Mouse (Mus musculus) CD4-positive, CD25-positive, alpha-beta regulatory T cell, adult 4 months (primary cell): ENCODE data around the gene Smpd2. TPM values are rescaled to one million over a fixed set of nuclear protein-coding genes. Genes with fewer than 3 reads are reported as not detected.

Experiments
- ATAC-seq: one replicate; pipeline ENCODE4 v1.8.0; 2017
- polyA plus RNA-seq, 2 experiments: library from polyadenylated mRNA; unstranded; fragments of 100-300 nt; shearing (Covaris generic); gene quantifications; one replicate each; pipeline ENCODE4 v1.2.1; 2017

Gene Smpd2
- 10 to 100 TPM; 34.8 to 42.2 TPM for polyA plus RNA-seq

DNA sequence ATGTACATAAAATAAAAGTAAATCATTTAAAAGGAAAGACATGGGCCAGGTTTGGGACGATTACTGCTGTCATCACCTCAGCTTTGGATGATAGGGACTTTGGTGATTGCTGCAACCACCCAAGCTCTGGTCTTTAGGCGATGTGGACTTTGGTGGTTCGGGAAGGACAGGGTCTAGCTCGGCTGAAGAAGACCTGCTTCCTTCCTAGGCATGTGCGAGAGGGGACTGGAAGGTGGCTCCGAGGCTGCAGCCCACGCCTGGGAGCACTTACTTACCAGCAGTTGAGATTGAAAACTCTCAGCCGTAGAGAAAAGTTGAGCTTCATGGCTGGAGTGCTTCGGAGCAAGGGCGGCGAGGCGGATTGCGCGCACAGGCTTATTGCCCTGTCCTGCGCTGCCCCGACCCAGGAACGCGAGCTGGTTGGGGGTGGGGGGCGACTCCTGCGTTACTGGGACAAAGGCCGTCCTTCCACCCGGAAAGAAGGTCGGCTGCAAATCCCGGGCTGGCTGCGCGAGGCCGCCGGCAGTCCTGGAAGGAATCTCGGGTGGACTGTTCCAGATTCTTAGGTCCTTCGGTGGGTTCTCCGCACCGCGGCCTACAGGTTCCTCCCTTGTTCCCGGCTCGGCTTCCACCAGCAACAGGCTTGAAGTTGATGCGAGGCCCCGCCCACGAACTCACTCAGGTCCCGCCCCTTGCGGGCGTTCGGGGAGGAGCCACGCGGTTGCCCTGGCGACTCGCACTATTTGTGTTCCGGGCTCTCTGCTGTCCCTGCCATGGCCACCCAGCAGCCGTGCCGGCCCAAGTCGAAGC is at the start of gene Smpd2, which contains the start of gene Ppil6:
Gene Smpd2 (minus strand): TSS at position 662 of the 810 bp plus-strand sequence.
Gene Ppil6 (plus strand): TSS at position 732 of the 810 bp plus-strand sequence.
- ATAC-seq, result peak; percentile 95

DNA sequence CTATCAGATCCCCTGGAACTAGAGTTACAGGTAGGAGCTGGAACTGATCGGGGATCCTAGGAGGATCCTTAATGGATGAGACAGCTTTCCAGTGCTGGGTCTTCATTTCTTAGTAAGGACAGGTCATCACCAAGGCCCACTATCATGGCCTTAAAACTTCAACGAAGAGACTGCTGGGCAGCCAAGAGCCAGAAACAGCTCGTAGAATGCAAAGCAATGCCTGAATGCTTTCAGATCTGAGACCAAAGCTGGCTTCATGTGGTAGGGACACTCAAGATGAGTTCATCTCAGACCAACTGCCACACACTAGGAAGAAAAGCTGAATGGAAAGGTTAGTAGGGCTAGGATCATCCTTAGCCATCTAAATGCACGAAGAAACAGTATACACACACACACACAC is 48.8 kb upstream of the Smpd2 start:
- no peak for ATAC-seq

DNA sequence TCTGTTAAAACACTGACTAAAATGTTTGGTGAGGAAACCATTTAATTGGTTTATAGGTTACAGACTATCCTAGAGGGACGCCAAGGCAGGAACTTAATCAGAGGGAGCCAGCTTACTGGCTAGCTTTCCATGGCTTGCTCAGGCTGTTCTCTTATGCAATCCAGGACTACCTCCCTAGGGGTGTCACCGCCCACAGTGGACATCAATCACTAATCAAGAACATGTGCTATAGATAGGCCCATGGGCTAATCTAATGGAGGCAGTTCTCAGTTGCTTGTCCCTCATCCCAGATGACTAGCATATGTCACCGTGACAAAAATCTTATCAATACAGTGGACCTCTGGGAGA is 47.8 kb upstream of the Smpd2 start:
- ATAC-seq, result no peak

DNA sequence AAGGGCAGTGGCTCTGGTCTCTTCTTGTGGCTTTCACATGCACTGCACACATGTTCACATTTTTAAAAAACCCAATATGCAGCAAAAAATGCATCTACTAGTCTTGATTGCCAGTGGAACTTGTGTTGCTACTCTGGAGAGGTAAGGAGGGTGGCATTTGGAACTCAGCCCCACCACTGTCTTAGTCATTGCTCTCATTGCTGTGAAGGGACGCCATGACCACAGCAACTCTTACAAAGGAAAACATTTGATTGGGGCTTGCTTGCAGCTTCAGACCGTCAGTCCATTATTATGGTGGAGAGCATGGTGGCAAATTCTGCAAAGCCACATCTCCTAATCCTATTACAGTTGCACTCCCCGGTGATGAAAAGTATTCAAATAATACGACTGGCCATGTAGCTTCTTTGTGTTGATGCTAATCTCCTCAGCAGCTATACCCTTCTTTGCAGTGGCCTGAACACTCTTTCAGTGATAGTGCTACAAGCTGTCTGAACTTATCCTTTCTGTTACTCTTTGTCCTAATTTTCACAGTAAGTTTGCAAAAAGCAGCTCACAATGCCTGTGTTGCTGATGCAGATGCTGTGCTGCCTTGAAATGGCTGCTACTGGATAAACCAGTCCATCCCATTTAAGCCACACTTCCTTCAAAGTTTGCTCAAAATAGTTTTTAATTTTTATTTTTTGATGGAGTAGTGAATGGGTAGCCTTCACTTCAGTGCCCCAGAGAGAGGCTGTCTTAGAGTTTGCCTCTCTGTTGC is 47.2 kb upstream of the Smpd2 start:
- no peak for ATAC-seq

DNA sequence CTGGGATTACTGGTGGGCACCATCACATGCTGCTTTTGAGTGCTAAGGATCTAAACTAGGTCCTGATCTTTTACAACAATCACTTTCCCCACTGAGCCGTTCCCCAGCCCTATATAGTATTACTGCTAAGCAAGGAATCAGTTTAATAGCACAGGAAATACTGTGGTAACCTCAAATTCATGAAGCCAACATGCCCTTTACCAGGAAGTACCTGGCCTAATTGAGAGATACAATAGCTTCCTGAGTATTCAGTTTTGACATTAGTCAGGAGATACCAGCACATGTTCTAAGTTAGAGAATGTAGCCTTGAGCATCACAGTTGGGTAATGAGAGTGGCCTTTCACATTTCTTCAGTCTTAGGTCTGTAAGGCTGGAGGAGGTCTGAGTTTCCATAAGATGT is 46.5 kb upstream of the Smpd2 start:
- peak; percentile 89 for ATAC-seq

DNA sequence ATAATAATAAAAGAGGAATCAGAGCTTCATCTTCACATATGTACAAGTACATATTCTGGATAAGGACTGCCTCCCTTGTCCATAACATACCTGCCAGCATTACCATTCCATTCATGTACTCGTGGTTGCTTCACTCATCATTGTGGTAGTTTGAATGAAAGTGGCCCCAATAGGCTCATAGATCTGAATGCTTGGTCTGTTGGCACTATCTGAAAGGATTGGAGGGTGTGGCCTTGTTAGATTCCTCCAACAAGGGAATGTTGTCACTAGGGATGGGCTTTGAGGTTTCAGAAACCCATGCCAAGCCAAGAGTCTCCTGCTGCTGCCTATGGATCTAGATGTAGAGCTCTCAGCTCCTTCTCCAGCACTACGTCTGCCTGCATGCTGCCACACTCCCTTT is 45.8 kb upstream of the Smpd2 start:
- no peak for ATAC-seq

DNA sequence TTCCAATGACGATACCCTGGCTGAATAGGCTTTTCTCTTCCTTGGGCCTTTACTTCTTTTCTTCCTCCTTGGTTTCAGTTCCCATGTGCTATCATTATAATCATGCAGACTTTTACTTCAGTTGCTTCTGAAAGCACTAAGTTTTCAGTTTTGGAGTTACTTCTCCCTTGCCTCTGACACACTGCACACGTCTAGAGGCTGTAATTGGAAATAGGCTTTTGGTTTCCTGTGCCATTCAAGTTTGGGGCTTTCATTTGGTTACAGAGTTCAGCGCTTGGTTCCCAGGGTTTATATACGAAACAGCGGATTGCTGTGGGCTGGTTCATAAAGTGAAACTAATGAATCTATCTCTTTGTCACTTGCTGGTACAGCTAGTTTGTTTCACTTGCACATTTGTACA is 39.8 kb upstream of the Smpd2 start:
- peak; percentile 84 for ATAC-seq

DNA sequence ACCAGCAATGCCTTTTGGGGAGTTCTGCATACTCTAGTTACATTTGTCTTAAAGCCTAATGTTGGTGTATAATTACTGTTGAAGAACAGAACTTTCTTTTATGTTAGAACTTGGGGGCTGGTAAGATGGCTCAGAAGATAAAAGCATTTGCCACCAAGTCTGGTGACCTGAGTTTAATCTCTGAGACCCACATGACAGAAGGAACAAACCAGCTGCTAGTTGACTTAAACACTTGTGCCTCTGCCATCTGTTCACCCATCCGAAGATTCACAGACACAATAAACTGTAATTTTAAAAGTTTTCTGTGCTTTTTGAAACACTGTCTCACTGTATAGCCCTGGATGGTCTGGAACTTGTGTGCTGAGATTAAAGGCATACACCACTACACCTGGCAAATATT is 35.5 kb upstream of the Smpd2 start:
- no peak for ATAC-seq

DNA sequence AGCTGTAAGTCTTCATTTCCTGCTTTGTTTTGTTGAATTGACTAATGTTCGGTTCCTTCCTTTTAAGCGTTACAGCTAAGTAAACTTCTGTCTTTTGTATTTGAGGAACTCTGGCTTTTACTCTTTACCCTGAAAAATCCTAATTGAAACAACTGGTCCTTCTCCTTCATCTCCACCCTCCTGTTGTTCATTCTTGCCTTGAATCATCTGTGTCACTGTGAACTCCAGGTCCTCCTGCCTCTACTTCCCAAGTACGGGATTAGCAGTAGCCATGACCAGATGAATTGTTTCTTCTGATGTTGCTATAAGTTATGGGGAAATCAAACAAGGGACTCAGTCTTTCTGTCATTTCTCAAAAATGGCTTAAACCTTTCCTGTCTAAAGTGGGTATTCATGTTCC is 33.2 kb upstream of the Smpd2 start:
- no peak for ATAC-seq

DNA sequence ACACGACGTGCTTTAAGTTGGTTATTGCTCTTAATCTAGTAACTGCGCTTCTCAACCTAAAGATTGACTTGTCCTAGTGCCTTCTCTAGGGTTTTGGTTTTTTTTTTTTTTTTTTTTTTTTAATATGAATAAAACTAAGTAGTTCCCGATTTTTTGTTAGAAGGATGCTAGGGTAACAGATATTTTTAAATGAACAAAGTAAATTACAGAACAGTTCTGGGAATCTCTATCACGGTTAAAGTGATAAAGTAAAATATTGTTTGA is 30.2 kb upstream of the Smpd2 start:
- no peak for ATAC-seq

DNA sequence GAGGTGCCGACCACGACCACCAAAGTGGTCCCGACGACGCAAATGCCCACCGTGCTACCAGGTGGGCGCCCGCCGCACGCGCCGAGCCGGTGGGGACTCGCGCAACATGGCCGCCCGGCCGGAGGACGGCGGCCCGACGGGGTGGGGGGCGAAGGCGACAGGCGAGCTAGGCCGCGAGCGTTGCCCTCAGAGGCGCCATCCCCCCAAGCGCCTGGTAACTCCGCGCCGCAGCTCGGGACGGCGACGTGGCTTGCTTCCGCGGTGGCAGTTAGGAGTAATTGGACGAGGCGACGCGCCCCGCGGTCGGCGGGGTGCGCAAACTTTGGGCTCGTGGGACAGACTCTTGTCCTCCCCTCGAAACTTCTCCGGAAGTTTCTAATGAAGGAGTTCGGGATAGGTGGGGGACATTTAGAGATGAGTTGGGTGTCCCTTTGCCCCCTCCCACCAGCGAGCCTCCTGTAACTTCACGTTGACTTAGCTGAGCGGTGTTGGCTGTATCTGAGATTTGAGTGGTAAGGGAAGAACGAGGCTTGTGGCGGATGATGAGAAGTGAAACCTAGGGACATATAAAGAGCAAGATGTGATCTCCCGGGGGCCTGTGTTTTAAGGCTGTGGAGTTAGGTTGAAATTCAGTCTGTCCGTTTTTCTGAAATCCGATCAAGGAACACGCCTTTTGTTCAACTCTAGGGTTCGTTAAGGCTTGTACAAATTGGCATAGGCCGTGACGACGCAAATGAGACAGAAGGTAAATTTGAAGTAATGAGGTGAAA is 29.7 kb upstream of the Smpd2 start:
- peak; percentile 21 for ATAC-seq

DNA sequence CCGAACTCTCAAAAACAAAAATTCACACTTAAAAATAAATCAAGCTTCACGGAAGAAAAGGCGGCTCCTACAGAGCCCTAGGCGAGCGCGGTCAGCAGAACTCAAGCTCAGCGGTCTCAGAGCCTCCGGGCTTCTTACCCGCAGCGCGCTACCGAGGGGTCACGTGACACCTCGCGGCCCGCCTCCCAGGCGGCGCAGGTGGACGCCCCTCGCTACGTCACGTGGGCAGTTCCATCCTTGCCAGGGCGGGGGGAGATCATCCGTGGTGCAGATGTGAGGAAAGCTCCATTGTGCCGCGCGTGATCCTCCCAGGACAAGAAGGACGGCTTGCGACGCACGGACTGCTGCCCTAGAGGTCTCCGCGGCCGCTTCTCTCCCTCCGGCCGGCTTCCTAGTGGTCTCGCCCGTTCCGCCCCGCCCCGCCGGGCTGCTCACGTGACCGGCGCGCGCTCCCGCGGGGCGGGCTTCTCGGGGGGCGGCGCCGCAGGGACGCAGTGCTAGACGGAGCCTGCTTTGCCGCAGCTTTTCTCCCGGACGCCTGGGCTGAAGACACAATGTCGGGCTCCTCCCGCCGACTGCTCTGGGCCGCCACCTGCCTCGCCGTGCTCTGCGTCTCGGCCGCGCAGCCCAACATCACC is 28.9 kb upstream of the Smpd2 start, which contains the start of gene Cd164:
Gene Cd164 (plus strand): TSS at position 434 of the 638 bp plus-strand sequence.
- peak; percentile 74 for ATAC-seq

DNA sequence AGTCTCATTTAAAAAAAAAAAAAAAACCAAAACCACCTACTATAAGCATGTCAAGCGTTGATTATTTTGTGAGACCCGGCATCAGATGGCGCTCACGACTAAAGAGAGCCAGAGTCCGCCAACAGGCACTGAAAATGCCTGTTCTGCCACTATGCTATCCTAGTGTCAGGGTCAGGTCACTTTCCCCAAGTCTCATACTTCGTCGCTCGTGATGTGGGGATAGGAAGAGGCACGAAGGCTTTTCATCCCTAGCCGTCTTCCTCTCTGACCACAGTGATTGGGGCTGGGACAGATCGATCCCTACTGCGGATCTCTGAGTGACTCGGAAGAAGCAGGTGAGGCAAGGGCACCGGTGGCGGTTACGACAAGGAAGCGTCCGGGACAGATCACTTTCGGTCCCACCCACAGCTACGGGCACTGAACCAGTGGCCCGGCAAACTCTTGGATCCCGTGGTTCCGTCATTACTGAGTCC is 28.4 kb upstream of the Smpd2 start:
- peak; percentile 70 for ATAC-seq

DNA sequence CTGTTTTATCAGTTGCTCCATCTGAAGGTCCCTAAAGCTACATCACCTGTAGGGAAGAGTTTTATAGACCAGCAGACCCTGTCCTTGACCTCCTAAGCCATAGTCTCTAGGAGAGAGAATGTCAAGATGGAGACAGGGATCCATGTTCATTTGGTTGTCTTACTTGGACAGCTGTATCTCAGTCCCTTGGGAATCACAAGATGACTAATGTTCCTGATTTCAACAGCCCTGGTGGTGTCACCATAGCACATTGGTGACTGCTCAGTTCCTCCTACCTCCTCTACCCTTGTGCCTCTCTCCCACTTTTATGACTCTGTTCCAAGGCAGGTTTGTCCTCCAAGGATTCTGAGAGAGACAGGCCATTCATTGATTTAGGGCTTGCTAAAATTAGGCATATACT is 24.8 kb upstream of the Smpd2 start:
- ATAC-seq, result no peak

DNA sequence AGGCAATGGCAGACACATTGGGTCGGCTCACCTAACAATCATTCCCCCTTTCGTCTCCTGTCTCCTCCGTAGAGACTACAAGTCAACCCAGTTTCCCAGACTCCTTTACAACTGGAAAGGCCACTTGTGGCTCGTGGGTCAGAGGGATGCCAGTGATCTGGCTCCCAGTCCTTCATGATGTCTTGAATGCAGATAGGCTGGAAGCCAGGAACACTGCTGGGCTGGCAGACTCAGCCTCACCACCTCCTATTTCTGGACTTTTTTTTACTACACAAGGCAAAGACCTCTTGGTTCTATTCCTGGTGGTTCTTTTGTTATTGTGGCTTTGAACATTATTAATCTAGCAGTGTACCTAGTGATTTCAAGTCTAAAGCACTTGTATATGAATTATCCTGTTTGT is 24.1 kb upstream of the Smpd2 start:
- no peak for ATAC-seq

DNA sequence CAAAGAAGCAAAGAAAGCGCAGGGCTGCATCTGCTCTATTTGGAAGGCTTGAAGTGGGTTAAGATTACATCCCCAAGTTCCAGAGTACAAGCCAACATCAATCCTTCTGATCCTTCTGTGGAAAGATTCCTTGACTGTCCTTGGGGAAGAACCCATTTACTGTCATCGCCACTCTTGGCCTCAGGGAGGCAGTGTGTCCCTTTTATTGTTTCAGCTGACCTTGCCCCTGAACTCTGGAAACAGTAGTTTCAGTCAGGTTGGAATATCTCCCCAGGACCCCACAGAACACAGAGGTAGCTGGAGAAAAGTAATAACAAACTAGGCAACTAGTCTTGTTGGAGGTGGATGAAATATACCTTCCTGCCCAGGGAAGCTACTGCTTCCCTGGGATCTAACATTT is 19.0 kb upstream of the Smpd2 start:
- ATAC-seq, result peak; percentile 43

DNA sequence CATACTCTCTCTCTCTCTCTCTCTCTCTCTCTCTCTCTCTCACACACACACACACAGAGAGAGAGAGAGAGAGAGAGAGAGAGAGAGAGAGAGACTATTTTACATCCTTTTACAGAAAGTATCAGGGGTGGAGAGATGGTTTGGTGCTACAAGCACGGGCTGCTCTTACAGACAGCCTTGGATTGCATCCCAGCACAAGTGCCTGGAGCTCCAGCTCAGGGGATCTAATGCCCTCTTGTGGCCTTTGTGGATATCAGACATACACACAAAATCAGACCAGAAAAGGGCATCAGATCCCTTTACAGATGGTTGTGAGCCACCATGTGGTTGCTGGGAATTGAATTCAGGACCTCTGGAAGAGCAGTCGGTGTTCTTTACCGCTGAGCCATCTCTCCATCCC is 15.3 kb upstream of the Smpd2 start:
- peak; percentile 87 for ATAC-seq

DNA sequence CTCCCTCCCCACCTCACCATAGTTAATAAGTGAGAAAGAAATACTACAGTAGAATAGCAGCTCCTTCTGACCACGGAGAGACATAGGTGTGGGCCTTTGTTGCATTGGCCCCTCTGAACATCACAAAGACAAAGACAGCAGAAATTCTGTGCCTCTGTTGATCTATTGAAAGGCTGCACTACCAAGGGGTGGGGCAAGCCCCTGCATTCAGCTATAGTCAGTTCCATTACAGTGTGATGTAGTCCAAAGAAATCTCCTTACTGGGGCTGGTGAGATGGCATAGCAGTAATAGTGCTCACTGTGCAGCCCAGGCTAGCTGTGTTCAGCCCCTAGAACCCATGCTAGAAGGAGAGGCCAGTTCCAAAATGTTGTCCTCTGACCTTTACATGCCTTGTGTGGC is 14.8 kb upstream of the Smpd2 start:
- no peak for ATAC-seq

DNA sequence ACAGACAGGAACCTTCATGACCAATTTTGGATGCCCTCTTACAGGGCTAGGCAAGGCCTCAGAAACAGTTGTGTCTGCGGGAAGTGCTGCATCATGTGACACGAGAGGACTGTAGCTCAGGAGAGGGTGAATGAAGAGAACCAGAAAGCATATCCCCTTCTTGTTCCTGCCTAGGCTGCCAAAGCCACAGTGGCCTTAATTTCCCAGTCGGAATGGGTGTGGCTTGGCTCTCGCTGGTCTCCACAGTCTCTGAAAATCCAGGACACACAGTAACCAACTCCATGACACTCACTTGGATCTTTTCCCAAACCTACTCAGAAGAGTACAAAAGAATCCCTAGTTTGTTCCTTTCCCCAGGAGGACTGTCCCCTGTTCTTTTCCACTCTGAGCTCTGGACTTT is 10.8 kb upstream of the Smpd2 start:
- ATAC-seq, result no peak

DNA sequence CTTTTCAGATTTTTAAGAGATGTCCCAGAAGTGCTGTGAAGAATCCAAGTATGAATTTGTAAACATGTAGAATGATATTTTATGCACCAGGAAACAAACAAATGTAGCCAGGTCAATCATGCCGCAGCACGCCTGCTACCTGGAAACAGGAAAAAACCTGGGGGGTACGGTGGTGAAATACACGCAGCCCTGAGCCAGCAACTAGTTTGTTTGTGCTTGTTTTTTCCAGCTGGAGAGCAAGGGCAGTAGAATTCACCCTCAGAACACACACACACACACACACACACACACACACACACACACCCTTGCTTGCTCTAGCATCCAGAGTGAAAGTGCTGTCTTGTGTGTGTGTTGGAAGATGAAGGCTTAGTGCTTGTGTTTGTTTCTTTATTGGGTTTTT is 942 bp upstream of the Smpd2 start:
- no peak for ATAC-seq

DNA sequence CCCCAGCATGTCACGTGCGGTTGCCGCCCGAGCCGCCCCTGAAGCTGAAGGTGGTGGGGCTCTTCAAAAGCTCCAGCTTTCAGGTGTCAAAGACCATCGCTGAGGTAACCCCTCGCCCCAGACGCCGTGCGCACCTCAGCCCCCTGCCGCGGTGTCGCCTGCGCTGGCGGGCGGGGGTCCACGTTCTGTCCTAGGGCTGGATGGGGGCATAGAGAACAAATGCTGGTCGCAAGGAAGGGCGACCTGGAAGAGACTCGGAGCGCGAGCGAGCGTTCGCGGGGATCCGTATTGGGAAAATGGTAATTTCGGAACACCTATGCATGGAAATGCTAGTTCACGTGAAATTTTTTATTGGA is 327 bp upstream of the Smpd2 start:
- no peak for ATAC-seq

DNA sequence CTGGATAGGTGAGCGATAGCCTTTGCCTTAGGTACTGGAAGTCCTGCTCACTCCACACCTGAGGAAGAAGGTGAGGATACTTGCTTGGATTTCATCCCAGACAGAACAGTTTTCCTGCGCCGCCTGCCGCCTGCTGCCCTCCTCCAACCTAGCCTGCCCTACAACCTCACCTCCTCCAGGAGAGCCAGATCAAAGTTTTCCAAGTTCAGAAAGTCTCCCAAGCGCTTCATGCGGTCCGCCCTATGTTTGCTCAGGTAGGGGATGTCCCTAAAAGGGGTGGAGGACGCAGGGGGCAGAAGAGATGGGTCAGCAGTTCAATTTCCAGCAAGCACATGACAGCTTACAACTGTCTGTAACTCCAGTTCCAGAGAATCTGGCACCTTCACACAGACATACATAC is 875 bp downstream of the Smpd2 start:
- no peak for ATAC-seq

DNA sequence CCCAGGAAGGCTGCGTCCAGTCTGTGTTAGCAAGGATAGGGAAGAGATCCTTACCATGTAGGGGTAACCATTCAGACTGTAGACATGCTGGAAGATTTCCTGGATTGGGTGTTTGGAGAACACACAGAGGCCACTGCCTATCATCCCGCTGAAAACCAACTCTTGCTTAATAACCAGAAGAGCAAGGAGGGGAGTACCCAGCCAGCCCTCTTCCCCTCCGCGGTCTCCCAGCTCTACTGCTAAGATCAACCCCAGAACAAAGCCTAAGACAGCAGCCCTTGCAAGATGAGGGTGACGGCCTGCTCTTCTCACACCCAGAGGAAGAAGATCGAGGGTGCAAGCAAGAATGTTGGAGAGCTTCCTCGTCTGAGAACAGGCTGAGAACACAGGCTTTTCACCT is 1.3 kb downstream of the Smpd2 start:
- ATAC-seq, result no peak
